Mouse (Mus musculus) hindbrain, postnatal 0 days (tissue): ENCODE results near the gene Rmdn2. TPM values are rescaled to one million over a fixed set of nuclear protein-coding genes. Genes with fewer than 3 reads are reported as not detected.
A peak's percentile ranks its signal among the peaks of the same experiment; 100 is the strongest.

Experiments
- ATAC-seq: fragments of 200-750 bp; cut with Nextera tagmentation; 2 replicates; pipeline ENCODE4 v1.8.0; 2017; ENCODE audit warnings: mild to moderate bottlenecking, moderate TSS enrichment, moderate library complexity
- DNase-seq: peaks from one replicate; pipeline ENCODE4 v3.0.0-alpha.2; 2015; ENCODE audit warnings: low spot score
- H3K27ac ChIP-seq: fragments of 300-500 bp; sonication (generic); 2 replicates; pipeline ENCODE4 v1.5.1; 2014; ENCODE audit warnings: mild to moderate bottlenecking
- H3K27me3 ChIP-seq: fragments of 300-500 bp; sonication (generic); 2 replicates; pipeline ENCODE4 v1.6.1; 2014; ENCODE audit warnings: low read length, mixed read lengths; ENCODE audit not compliant: insufficient read depth
- H3K36me3 ChIP-seq: fragments of 300-500 bp; sonication (generic); 2 replicates; pipeline ENCODE4 v1.6.1; 2014; ENCODE audit warnings: low read length, mixed read lengths; ENCODE audit not compliant: insufficient read depth
- H3K4me1 ChIP-seq: fragments of 300-500 bp; sonication (generic); 2 replicates; pipeline ENCODE4 v1.6.1; 2014; ENCODE audit warnings: antibody characterized with exemption, low read length, mixed read lengths; ENCODE audit not compliant: insufficient read depth
- H3K4me2 ChIP-seq: fragments of 300-500 bp; sonication (generic); 2 replicates; pipeline ENCODE4 v1.6.1; 2014; ENCODE audit warnings: low read depth, mild to moderate bottlenecking, low read length, moderate library complexity, mixed read lengths
- H3K4me3 ChIP-seq: fragments of 300-500 bp; sonication (generic); 2 replicates; pipeline ENCODE4 v1.5.1; 2014; ENCODE audit warnings: low read length
- H3K9ac ChIP-seq: fragments of 300-500 bp; sonication (generic); replicated peaks from 2 replicates; pipeline ENCODE4 v1.6.1; 2014; ENCODE audit warnings: mild to moderate bottlenecking, low read length, moderate library complexity, mixed read lengths
- H3K9me3 ChIP-seq: fragments of 300-500 bp; sonication (generic); 2 replicates; pipeline ENCODE4 v1.6.1; 2016; ENCODE audit warnings: low read length, mixed read lengths
- CTCF ChIP-seq: IDR thresholded peaks from 2 replicates; pipeline ENCODE4 v1.5.1; 2016; ENCODE audit warnings: antibody characterized with exemption, control low read depth, low read depth
- WGBS: fragments of 180-500 bp; shearing (Covaris S2); extraction: QIAGEN DNeasy Blood & Tissue Kit; methylation state at CpG from one replicate; pipeline ENCODE4 v1.1.7; 2014; 5-methylcytosine and 5-hydroxymethylcytosine counted together
- polyA plus RNA-seq: library from polyadenylated mRNA; unstranded; fragments of >200 nt; fragmentation: Nextera tagmentation; extraction: Ambion mirVana; gene quantifications from 2 replicates; pipeline ENCODE4 v1.2.1, GENCODE M21; 2015
- total RNA-seq: library from RNA; depleted of rRNA; stranded (reverse); fragments of >200 nt; gene quantifications from 2 replicates; pipeline ENCODE4 v1.2.3, GENCODE M21; 2014

The Rmdn2 gene
- total and polyA plus RNA-seq, 2 experiments from 2014 or later = 3.6 to 12.4 TPM

DNA sequence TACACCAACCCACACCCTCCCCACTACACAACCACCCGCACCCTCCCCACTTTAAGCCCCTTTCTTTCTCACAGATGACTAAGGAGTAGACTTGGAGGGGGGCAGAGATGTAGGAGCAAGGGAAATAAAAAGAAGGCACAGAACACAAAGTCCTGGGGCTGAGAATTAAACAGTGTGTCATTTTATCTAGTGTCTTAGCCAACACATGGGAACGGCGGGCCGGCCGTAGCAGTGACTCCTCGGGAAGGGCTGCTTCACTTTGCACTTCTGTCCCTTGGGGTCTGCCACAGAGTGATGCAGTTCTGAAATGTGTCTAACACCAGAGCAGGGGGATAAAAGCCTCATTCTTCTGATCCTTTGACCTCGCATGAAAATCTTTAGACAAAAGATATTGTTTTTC lies 109.0 kb downstream of the Rmdn2 start:
- Histone ChIP-seq H3K4me1 (no peaks in the 10 kb centered on the region), H3K36me3 (no peaks in the 10 kb centered on the region), H3K9ac (no peak overlapping the region), H3K4me2 (no peak overlapping the region), H3K4me3 (no peak overlapping the region), H3K9me3 (no peaks in the 10 kb centered on the region), H3K27me3 (no peaks in the 10 kb centered on the region), H3K27ac (no peak overlapping the region)
- no peak for ATAC-seq
- TF ChIP-seq CTCF = no peak
- no peak for DNase-seq
- 78% methylated on average over 7 of the region's 7 CpGs for WGBS

DNA sequence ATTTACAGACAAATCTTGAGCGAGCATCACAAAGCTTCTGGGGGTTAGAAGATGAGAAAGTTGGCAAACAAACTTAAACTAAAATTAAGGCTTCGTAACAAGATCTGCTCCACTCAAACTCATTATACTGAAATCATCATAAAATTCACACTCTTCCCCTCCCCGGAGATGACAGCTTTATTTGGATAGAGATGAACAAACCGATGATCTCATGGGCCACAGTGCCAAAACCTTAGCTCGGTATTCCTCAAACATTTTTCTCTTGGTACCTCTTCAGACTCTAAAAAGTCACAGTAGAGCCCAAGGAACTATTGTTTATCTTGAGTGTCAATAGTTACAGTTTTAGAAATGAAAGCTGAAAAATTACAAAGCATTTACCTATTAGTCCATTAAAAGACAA lies 115.0 kb downstream of the Rmdn2 start:
- ATAC-seq (no peak), DNase-seq (no peak)
- H3K9me3 ChIP-seq = no peaks in the 10 kb centered on the region
- H3K27ac ChIP-seq = no peak overlapping the region
- H3K4me1 ChIP-seq = no peaks in the 10 kb centered on the region; the same call in 1 of the 2 replicates
- TF ChIP-seq CTCF = no peak
- no peak overlapping the region for H3K4me2 ChIP-seq
- WGBS = 81% methylated on average over 5 of the region's 5 CpGs
- H3K36me3 ChIP-seq = no peaks in the 10 kb centered on the region
- H3K9ac ChIP-seq = no peak overlapping the region
- no peak overlapping the region for H3K4me3 ChIP-seq
- no peaks in the 10 kb centered on the region for H3K27me3 ChIP-seq

DNA sequence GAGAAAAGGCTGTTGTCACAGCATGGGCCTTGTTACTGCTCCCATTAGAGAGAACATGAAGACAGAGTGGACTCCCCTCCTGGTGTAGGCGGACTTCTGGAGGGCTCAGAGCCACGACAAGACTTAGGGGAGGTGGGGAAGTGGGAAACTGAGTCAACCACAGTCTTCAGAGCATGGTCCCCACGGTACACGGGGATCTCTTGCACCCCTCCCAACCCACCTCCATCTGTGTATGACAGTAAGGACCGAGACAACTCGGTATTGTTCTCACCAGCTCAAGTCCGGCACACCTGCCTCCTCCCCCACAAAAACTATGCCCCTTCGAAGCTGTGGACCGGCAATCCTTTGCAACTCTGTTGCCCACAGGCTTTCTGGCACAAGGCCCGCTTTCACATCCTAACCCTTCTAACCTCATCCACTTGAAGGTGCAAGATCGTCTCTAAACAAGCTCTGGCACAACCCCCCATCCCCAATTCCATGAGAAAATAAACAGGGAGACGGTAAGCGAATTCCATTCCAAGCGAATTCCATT lies 116.5 kb downstream of the Rmdn2 start:
- Histone ChIP-seq H3K9ac (no peak overlapping the region), H3K27ac (no peak overlapping the region), H3K4me1 (no peaks in the 10 kb centered on the region; the same call in 1 of the 2 replicates), H3K27me3 (no peaks in the 10 kb centered on the region), H3K4me3 (0 out of 2 replicates have a peak overlapping the region, but pooled peaks have one; percentile 3), H3K36me3 (no peaks in the 10 kb centered on the region), H3K4me2 (peak overlapping the region; percentile 43), H3K9me3 (no peaks in the 10 kb centered on the region)
- TF ChIP-seq CTCF = no peak
- DNase-seq = no peak
- 0 out of 2 replicates have a peak, but pooled peaks have one; percentile 27 for ATAC-seq
- WGBS = 42% methylated on average over 14 of the region's 14 CpGs

DNA sequence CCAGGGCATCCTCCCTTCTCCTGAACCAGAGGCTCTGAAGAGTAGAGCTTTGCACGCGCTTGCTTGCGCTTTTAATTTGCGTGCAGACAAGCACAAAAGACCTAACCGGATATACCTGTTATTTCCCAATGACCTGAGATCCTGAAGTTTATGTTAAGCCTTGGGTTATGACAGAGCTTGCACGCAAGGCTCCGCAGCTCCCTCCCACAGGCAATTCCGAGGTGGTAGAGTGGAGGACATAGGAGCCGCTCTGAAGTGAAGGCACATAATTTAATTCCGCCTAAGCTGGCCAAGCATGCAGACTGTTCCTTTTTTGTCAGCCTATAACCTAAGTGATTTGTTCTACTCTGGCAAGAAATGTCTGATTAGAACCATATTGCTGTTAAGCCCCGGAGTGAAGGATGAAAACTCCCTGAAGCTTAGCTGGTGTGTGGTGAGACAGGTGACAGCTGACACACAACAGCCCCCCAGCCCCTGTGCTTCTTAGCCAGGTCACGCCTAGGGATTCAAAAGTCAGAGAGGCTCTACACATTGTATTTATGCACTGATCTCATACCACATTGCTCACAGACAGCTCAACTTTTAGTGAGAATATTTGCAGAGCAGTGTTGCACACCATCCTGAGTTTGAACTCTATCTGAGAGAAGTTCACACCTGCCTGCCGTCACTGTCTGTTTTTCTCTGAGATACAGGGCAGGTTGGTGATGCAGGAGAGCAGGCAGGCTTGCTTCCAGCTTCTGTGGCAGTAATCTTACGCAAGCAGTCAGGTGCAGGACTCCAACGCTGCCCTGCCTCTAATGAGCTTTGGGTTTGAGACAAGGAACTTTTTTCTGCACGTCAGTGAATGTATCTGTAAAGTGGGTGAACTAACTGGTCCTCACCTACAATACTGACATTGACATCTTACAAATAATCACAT lies 117.2 kb downstream of the Rmdn2 start:
- no peak overlapping the region for H3K27ac ChIP-seq
- peak overlapping the region; percentile 43 for H3K4me2 ChIP-seq
- H3K4me3 ChIP-seq = 0 out of 2 replicates have a peak overlapping the region, but pooled peaks have one; percentile 3
- ATAC-seq = 0 out of 2 replicates have a peak, but pooled peaks have one; percentile 18
- H3K9me3 ChIP-seq = no peaks in the 10 kb centered on the region
- no peaks in the 10 kb centered on the region for H3K27me3 ChIP-seq
- no peak for TF ChIP-seq CTCF
- no peak overlapping the region for H3K9ac ChIP-seq
- H3K4me1 ChIP-seq = no peaks in the 10 kb centered on the region; the same call in 1 of the 2 replicates
- 42% methylated on average over 16 of the region's 16 CpGs for WGBS
- no peak for DNase-seq
- H3K36me3 ChIP-seq = no peaks in the 10 kb centered on the region

DNA sequence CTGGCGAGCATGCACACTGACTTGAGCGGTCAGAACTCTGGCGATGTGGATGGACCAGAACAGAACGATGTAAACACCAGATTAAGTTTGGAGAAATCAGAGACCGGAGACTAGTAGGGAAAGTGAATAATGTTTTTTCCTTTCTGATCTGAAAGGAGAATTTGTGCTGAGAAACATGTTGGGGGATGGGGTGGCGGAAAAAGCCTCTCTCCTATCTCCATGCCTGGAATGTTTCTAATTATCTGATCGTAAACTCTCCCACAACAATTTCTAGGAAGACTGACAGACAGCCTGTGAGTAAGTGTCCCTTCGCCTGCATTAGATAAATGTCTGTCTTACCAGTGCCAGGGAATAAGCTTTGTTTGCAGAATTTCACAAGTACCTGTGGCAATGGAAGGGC lies 119.3 kb downstream of the Rmdn2 start:
- WGBS = 79% methylated on average over 8 of the region's 8 CpGs
- TF ChIP-seq CTCF = no peak
- no peak overlapping the region for H3K9ac ChIP-seq
- H3K27ac ChIP-seq = no peak overlapping the region
- H3K27me3 ChIP-seq = no peaks in the 10 kb centered on the region
- ATAC-seq = no peak
- no peaks in the 10 kb centered on the region for H3K36me3 ChIP-seq
- H3K9me3 ChIP-seq = no peaks in the 10 kb centered on the region
- no peaks in the 10 kb centered on the region; the same call in 1 of the 2 replicates for H3K4me1 ChIP-seq
- H3K4me3 ChIP-seq = no peak overlapping the region
- no peak overlapping the region for H3K4me2 ChIP-seq
- DNase-seq = no peak

DNA sequence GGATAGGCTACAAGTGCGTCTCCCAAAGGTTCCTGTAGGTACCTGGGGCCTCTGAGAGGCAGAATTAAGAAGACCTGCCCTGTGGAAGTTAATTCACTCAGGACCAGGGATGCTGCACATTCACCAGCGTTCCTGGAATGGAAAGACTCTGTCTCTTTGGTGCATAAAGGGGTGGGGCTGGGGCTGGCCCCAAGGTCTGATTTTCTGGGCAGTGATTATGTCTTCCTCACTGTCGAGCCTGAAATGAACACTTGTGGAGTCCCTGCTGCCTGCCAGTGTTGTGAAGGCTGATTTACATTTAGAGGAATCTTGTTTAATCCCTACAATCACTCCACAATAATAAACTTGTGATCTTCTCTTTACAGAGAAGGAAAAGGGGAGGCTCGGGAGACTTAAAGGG lies 121.4 kb downstream of the Rmdn2 start:
- Histone ChIP-seq H3K9ac (no peak overlapping the region), H3K27ac (no peak overlapping the region), H3K9me3 (no peaks in the 10 kb centered on the region), H3K4me3 (no peak overlapping the region), H3K4me1 (no peaks in the 10 kb centered on the region; the same call in 1 of the 2 replicates), H3K27me3 (no peaks in the 10 kb centered on the region), H3K36me3 (no peaks in the 10 kb centered on the region), H3K4me2 (no peak overlapping the region)
- 56% methylated on average over 4 of the region's 4 CpGs for WGBS
- no peak for ATAC-seq
- no peak for TF ChIP-seq CTCF
- DNase-seq = no peak
